Mouse (Mus musculus): ENCODE measurements at regions not wholly inside any gene's neighbourhood (a gene's known extent, or its start where the extent isn't known, plus 50 kb on each side); places are given as distances from the start of the nearest gene placed in this dataset.
"Not testable (repeated sequence)": the region's sequence is repeated elsewhere in the genome, so short reads cannot be mapped to it uniquely, and the experiment has no call there.

DNA sequence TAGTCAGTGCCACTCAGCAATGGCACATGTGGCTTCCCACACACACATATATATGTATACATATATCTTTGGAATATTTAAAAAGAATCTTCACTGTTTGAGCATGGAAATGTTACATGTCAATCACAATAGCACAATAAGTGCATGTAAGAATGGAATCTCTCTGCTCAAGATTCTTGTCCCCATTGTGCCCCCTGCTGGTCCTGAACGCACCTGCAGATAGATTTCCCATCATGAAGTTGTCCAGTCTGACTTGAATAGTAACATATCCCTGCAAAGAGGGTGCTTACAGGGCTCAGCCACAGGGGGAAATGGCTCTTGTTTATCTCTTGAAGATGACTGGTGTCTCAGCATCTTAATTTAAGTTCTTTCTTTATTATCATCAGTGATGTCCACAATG is 770.8 kb upstream of the Zfp386 start:
- not testable (repeated sequence) for TF ChIP-seq GATA1 (IDR thresholded peaks at IDR 0.05; ENCODE audit: borderline replicate concordance, low read length); FLI1 (IDR thresholded peaks at IDR 0.05; ENCODE audit: low read length)
